Mouse (Mus musculus) layer of hippocampus, postnatal 14 days (tissue): ENCODE data around the gene Ppef2. TPM values are rescaled to one million over a fixed set of nuclear protein-coding genes. Genes with fewer than 3 reads are reported as not detected.

ENCODE experiments used
- DNase-seq, 2 experiments: peaks; one replicate each; pipeline ENCODE4 v3.0.0; 2021 to 2022; ENCODE audit warnings: low spot score in 2 of 2, mixed read lengths in 1 of 2
- long read RNA-seq, 2 experiments: library from polyadenylated mRNA; stranded (forward); transcript quantifications; one replicate each; pipeline ENCODE4 v2.0.0; 2021
- total RNA-seq, 2 experiments: library from RNA; stranded (reverse); gene quantifications; 2 replicates each; pipeline ENCODE4 v1.2.3; 2021

Gene Ppef2
- total RNA-seq = under 1 TPM; 0.39 to 0.55 TPM
- long read RNA-seq, experiment 1 = 0 reads
- long read RNA-seq, experiment 2 = 0 reads

DNA sequence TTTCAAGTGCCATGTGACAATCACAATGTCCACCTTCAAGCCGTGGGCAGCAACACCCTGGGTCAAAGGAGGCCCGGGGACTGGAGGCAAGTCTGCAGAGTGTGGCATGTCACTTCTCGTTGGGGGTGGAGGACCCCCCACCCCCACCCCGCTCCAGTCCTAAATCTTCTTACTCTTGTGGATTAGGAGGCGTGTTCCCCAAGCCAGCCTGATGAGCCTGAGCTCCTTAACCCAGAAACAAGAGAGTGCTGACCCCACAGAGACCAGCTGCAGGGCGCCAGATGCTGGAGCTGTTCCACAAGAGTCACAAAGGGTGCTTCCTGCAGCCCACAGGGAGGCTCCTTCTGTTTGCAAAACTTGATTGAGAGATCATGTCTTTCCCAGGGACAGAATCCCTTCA is at the start of gene Ppef2:
Gene Ppef2 (minus strand): TSS at position 61 of the 400 bp plus-strand sequence.
- no peak for DNase-seq

DNA sequence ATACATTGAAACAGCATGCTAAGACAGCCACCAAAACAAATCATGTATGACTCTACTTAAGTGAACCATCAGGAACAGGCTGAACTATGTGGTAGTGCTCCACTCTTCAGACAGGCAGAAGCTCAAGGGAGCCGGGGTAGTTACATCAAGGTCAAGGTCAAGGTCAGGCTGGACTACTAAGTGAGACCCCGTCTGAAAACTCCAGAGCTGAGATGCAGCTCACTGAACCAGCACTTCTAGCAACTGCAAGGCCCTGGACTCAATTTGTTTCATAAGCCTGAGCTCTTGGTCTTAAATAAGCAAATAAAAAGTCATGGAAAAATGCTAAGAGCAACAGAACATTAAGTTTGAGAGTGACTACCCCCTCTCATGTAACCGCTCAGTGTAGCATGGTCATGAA is 48.2 kb upstream of the Ppef2 start:
- DNase-seq = no peak

DNA sequence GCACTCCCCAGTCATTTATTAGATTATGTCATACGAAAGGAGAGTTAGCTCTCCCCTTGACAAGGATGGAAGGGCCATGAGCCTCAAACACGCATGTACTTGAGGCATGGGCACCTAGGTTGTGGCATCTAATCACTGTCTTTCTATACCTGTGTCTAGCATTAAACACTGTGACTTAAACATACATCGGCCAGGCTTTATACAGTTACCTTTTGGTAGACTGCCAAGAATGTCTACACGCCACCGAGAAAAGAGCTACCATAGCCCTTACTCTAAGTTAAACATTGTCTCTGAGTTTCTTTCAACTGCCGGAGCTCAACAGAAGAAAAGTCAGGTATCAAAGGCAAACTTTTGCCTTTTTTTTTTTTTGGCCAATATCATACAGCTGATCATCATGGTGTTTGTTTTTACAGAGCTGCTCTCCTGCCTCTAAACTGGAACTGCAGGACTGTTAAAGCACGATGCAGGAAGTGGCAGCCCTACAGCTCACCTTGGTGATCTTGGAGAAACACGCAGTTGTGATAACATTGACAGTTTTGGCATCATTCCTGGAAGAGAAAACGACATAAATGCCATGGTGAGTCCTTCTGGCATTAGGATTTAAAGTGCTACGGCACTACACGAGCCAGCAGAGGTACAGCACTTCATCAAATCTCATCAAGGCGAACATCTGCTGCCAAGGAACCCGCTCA is 46.2 kb upstream of the Ppef2 start:
- no peak for DNase-seq

DNA sequence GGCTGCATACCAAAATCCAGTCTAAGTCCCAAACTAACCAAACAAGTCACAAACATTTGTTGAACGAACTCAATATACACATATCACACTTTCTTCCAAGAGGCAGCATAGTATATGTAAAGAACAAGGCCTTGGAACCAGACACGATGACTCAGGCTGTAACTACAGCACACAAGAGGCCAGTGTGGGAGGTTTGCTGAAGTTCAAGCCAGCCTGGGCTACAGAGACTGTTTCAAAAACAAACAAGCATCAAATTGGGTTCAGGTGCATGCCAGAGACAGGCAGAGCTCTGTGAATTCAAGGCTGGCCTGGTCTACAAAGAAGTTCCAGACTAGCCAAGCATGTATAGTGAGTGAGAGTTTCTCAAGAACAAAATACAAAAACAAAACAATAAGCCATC is 38.4 kb upstream of the Ppef2 start:
- no peak for DNase-seq

DNA sequence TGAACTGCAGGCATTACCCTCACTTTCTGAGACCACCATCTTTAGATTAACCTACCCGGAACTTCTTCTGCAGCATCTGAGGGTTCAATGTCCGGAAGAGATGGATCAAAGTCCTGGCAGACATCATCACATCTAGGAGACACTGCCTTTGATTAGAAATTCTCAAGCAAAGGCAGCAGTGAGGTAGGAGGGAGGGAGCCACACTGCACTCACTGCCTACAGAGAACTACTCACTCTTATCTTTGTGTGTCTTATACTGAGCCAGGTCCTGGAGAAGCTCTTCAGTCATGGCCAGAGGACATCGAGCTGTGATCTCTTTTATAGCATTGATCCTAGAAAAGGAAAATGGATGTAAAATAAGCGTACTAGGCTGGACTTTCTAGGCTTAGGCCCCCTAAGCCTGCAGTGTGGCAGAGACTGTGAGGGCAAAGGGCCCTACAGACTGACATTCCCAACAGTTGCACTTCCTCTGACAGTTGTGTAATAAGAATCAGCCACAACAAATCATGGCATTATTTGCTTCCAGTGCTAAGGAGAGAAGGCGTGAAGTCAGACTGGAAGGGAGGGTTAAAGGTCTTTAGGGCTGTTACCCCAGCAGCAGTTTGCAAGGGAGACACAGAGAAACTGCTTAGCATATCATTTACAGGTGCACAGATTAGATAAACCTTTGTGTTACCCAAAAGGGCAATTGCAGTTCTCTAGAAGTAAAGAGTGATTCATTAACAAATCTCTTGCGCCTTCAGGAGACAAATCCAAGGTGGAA is 35.8 kb upstream of the Ppef2 start:
- no peak for DNase-seq

DNA sequence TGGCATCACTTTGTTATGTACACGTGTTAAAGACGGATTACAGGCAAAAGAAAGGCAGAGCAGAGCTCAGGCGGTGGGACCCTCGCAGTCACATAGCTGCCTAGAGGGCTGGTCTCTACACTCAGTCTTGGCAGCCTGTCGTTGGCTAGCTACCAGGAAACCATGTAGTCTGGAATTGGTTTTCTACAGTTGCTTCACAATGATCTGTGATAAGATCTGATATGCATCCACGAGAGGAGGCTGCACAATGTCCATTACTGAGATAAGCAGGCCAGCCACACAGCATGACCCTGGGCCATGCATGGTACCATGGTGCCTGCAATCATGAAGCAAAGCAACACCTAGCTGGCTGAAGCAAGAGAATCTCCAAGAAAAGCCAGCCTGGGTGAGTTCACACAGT is 31.8 kb upstream of the Ppef2 start:
- DNase-seq = no peak

DNA sequence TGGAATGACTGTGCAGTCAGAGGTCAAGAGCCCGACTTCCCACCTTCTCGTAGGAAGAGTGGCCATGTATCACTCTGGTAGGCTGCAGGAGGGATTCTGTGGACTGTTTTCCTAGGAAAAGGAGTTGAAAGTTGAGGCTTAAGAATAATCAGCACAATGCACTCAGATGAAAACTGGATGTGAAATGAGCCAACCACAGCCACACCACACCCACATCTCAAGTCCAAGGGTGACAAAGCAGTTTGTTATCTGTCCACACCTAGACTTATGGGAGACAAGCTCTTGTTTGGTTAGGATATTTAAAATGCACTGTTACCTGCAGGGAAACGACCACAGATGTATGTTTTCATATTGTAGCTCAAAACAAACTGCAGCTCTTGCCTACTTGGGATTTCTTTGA is 27.0 kb upstream of the Ppef2 start:
- no peak for DNase-seq

DNA sequence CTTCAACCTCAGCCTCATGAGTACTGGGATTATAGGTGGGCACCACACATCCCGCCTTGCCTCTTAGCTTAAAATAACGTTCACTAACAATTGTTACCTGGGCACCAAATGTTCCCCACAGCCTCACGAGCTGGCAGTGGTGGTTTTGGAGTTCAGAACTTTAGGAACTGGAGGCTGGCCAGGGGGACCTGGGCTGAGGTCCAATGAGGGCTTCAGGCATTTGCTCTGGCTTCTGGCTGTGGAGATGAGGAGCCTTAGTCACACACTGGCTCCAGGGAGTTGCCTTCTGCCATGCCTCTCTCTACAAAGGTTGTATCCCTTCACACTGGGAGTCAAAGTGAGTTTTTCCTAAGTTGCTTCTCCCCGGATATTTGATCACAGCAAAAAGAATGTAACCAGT is 26.5 kb upstream of the Ppef2 start:
- peak in 1 of 2 experiments; percentile 19 for DNase-seq

DNA sequence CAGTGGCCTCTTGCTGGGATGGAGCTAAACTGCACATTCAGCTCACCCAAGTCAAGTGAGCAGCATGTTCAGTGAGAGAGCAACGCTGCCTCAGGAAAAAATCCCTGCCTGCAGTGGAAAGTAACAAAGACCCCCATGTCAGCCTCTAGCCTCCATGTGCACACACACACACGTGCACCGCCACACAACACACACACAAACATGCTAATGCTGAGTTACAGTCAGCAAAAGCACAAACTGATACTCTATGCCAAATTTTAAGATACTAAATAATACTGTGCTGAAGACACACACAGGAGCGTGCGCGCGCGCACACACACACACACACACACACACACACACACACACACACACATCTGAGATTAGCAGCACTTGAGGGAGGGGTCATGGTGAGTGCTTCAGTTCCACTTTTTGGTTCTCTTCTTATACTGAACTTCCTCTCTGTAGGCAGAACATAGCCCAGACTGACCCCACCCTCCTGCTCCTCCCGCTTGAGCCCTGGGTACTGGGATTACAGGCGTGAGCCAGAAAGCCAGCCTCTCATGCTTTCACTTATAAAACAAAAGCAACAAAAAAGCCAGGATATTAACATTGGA is 23.0 kb upstream of the Ppef2 start:
- no peak for DNase-seq

DNA sequence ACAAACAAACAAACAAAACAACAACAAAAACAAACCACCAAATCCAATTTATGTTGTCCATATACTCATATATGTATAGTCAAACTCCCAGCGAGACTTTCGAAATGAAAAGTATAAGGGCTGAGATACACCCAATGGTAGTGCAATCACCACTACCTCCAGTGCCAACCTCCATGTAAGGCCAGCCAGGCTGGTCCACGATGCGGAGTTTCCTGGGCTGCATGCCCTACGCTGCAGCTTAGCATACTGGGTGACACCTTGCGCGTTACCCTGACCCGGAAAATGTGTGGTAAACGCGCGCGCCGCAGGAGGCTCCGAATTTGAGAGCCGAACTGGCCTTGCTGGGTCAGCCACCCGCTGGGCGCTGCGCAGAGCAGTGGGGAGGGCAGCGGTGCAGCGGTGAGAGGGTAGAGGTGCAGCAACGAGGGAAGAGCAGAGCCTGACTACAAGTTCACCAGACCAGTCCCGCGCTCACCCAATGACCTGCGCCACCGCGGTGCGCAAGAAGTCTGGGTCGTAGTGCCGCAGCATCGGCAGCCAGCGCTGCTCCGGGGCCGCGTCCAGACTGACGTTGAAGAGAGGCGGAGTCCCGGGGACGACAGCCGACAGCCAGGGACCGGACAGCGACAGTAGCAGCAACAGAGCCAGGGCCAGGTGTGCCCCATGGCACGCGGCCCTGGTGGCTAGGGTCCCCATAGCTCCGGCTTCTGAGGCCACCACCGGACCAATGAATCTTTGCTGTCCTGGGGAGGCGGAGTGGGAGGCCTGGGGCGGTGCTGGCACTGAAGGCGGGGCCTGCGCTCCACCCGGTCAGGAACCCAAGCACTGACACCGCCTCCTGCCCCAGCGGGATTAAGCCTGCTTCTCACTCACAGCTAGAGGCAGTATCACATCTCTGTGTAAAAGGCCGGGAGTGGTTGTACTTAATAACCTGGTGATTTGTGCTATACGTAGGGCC is 21.6 kb upstream of the Ppef2 start, which contains the start of gene Naaa:
Gene Naaa (minus strand): TSS at position 734 of the 958 bp plus-strand sequence.
- DNase-seq = peak; percentile 76 to 77

DNA sequence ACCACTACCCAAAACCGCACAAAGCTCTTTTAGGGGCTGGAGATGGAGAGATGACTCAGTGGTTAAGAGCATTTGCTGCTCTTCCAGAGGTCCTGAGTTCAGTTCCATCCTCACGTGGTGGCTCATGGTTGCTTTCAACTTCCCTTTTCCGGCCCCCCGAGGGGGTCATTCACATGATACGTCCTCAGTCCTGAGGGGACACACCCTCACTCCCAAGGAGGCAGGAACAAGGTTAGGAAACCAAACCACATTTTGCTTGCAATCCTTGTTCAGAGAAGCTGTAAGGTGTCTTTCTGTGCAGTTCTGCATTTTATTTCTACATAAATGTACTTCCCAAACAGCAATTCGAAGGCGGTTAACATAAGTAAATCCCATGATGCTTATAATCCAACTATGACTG is 14.4 kb upstream of the Ppef2 start:
- no peak for DNase-seq

DNA sequence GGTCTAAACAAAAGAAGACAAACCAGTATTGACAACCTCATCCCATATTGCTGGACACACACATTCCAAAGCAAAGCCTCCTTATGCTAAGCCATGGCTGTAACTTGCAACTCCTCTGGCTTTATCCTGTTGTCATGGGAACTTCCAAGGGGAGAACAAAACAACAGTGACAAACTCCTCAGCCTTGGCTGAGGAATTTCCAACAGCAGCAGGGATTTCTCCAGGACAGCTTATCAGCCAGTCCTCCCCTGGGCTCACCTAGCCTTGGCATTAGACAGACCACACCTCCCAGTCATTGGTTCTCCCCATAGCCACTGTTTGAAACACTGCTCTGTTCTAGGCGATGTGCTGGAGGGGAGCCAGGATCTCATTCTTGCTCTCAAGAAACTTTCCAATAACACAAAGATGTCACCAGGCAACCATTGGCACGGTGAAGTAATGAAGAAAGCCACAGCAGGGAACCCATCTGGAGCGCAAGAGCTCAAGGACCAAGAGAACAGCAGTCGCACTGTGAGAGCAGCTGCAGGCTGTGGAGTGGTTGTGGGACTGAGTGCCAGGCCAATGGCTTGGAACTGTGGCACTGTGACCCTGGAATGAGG is 7.8 kb upstream of the Ppef2 start:
- DNase-seq = peak; percentile 73 to 89

DNA sequence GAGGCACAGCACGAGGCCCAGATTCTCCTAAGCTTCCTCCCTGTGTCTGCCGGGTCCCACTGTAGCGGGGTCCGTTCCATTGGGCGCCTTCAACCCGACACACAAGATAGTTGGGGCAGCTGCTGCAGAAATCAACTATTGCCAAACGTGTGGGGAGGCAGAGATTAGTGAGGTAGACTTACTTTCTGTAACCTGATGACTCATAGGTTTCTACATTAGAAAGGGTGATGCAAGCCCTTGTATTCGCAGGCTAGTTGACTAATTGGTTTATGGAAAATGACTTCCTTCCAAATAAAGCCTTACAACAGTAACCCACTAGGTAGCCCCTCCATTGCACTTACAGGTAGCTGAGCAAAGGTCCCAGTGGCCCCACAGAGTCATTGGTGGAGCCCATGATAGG is 6.6 kb upstream of the Ppef2 start:
- DNase-seq = no peak

DNA sequence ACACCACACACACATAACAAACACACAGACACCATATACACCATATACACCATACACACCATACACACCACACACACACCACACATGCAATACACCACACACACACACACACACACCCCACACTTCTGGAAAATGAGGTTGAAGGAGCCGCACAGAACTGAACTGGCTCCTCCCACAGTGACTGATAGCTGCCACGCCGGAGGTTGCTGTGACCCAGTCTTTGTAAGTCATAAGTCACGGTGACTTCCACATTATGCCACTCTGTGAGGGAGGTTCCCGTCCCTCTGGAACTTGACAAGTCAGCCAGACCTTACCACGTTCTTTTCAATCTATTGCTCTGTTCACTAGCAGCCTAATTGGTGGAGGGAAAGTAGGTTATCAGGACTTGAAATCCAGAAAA is 1.6 kb downstream of the Ppef2 start:
- no peak for DNase-seq

DNA sequence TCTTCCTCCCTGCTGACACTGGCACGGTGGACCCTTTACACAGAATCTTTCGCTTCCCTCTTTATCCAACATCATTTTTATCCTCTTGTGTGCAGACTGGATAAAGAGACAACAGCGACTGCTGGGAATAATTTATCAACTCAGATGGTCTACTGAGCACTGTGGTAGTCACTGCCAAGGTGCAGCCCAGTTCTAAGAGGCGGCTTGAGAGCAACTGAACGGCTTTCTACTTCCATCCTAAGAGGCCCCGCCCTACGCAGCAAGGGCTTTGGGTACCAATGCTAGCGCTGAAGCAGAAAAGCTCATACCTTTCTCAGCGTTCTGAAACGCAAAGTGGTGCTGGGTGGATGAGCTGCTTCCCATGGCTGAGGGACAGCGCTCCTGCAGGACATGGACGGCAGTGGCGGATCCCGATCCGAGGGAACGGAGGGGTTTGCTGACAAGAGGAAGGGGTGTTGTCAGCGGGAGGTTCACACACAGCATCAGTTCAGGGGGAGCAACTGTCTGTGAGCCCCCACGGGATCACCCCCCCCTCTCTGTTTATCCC is 3.2 kb downstream of the Ppef2 start:
- peak in 1 of 2 experiments; percentile 22 for DNase-seq

DNA sequence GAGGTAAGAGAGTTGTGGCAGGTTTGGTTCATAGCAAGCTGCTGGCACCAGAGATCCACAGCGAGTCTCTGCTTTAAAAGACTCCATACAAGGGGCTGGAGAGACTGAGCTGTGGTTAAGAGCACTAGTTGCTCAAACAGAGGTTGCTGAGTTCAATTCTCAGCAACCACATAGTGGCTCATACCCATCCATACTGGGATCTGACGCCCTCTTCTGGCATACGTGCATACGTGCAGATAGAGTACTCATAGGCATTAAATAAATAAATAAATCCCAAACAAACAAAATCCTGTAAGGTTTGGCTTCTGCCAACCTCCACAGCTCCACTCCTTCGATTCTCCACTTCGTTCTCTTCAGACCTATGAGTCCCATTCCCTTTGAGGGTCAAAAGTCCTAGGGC is 4.0 kb downstream of the Ppef2 start:
- DNase-seq = no peak

DNA sequence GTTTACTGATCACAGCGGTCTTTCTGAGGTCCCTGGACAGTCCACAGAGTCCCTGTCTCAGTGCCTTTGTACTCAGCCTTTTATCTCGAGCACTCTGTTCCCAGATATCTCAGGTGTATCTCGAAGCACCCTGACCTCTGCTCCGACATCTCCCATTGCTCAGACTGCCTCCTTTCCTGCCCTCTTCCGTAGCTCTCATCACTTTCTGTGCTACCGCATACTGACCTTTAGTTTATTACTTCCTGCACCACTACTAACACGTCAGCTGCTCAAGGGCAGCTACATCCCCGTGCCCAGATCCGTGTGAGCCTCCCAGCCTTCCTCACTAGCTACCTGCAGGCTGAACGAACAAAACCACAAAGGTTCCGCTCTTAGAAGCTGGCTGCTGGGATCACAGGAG is 7.5 kb downstream of the Ppef2 start:
- DNase-seq = no peak

DNA sequence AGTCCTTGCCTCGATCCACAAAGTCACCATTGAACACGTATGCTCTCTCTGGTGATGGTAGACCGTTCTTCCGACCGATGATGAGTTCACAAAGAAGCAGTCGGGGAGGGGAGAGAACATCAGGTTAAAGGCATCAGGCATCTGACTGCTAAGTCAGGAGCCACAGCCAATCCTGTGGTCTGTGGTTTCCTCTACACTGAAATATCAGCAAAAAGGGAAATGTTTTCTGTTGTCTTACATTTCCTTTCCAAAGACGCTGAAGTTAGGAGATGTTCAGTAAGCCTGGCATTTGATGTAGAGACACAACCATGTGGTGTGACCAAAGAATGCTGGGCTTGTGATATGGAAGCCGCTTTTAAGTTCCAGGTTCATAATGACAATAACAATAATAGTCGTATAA is 10.6 kb downstream of the Ppef2 start:
- no peak for DNase-seq

DNA sequence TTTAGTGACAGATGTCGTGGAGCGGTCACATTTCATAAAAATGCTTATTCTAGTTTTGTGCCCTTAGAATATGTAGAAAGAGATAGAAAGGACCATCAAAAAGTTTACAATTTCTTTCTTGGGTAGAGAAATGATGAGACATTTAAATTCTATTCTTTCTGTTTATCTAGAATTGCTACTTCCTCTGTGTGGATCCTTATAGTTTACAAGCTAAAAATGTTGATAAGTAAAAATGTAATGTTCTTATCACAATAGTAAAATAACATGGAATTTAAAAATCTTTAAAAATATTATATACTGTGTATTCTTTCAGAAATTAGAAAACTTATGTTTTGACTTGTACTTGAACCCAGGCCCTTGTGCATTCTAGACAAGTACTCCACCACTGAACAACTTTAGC is 11.2 kb downstream of the Ppef2 start:
- no peak for DNase-seq

DNA sequence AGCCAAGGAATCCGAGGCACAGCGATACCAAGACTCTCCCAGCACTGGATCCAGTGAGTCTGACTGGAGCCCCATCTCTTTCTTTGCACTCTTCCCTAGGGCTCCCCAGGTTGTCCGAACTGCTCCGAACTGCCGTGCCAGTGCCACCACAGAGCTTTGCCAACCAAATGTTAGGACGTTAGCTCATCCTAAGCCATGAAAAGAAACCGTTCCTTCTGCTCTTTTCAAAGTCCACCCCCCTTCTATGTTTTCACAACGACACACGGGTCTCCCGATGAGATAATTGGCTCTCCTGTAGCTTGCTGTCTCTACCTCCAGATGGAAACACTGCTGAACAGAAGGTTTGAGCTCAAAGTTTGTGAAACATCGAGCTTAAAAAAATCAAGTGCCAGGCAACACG is 15.3 kb downstream of the Ppef2 start:
- peak; percentile 17 to 76 for DNase-seq
